Mouse (Mus musculus) A20 (cell line): ENCODE measurements around the gene Ptk7.

Experiments used
- DNase-seq: peaks from one replicate; pipeline ENCODE4 v3.0.0-alpha.2; 2011; ENCODE audit warnings: low read depth, low spot score

Ptk7 gene

GRCm38 (mm10) chr17:46521963-46522668 lies 107.2 kb downstream of the Ptk7 start:
- DNase-seq: no peak

DNA sequence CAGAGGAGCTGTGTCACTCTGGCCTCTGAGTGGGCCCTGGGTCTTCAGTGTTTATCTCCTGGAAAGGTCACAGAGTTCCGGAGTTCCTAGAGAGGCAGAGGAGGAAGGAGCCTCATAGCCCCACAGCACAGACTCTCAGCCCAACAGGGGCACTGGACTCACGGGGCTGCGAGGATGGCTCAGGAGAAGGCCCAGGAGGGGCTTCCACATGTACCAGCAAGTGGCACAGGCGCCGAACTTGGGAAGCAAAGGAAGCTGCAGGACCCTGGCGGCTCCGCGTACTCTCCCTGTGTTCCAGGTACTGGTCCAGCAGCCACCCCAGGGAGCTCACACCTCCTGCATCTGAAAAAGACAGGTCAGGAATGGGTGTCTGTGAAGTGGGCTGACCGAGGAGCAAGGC lies 108.1 kb downstream of the Ptk7 start:
- no peak for DNase-seq

DNA sequence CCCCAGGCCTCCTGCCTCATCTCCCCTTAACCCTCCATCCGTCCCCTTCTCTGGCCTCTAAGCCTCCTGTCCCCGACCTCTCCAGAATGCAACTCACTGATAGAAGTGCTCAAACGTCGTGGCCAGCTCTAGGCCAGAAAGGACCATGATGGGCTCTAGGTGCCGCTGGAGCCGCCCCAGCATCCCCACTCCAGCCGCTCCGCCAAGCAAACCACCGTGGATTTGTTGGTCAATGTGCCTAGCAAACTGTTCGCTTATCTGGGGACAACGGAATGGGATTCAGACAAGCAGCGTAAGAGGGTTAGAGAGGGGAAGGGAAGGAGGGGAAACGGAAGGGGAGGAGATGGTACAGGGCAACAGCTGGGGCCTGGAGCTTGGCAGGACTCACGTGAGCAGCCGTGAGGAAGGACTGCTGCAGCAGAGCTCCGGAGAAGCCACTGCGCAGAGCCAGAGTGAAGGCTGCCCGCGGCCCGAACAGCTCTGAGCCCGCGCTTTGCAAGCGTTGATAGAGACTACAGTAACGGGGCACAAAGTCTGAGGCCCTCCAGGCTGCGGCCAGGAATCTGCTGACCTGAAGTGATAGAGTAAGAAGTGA lies 108.8 kb downstream of the Ptk7 start:
- no peak for DNase-seq

GRCm38 (mm10) chr17:46519971-46520370 lies 109.3 kb downstream of the Ptk7 start:
- DNase-seq: no peak
